Mouse (Mus musculus): ENCODE measurements around the gene Pde4a.
A peak's percentile ranks its signal among the peaks of the same experiment; 100 is the strongest.

DNA sequence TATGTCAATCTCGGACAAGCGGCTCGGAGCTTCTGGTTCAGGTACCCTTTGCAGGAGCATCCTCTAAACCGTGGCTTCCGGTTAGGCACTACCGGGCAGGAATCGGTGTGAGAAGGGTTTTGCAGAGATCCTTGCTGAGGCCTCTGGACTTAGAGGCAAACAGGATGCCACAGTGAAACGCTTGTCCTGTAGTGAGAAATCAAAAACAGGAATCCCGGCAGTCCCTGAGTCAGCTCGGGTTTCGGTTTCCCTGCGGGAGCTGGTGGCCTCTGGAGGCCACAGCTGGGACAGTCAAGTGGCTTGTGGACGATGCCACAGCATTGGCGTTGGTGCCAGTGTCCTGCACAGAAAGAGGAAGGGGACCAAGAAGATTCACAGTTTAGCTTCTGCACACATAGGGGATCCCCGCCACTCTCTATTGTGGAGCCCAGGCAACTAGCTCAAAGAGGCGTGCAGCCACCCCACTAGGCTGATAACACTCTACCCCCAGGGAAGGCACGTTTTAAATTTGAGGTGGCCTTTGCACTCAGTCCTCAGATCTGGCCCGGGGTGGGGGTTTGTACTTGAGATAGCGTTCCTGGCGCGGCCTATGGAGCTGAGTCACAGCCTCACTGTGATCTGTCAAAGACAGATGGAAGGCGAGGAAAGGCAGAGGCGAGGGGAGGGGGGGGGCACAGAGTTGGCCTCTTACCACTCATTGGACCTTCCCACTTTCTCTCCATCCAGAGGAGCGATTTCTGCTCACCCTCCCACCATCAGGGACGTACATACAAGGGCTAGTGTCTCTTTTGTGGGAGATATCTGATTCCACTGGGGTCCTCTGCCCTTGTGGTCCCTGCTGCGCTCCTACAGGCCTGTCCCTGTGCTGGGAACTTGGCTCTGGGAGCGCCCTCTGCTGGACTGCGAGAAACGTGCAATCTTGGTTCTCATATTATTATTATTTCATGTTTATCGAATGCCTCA lies 2.9 kb downstream of the Pde4a start:
- TF ChIP-seq POLR2A (IDR thresholded peaks at IDR 0.05; ENCODE audit: borderline replicate concordance, extremely low read depth, insufficient read depth, insufficient read length, poor library complexity, severe bottlenecking) (no peak), CTCF (IDR thresholded peaks at IDR 0.05; ENCODE audit: borderline replicate concordance, extremely low read depth, insufficient read depth, insufficient read length) (peak; percentile 90)

Data from brain, embryonic 14.5 days (tissue).